Mouse (Mus musculus) liver, embryonic 14.5 days (tissue): ENCODE results near the gene Stk4.
A peak's percentile ranks its signal among the peaks of the same experiment; 100 is the strongest.

Source experiments
- CTCF ChIP-seq: IDR thresholded peaks from 2 replicates; pipeline ENCODE4 v1.5.1; 2016; ENCODE audit warnings: antibody characterized with exemption, low read depth, control low read depth
- EP300 ChIP-seq: IDR thresholded peaks from 2 replicates; pipeline ENCODE4 v1.6.1; 2016; ENCODE audit warnings: antibody characterized with exemption, low read depth

DNA sequence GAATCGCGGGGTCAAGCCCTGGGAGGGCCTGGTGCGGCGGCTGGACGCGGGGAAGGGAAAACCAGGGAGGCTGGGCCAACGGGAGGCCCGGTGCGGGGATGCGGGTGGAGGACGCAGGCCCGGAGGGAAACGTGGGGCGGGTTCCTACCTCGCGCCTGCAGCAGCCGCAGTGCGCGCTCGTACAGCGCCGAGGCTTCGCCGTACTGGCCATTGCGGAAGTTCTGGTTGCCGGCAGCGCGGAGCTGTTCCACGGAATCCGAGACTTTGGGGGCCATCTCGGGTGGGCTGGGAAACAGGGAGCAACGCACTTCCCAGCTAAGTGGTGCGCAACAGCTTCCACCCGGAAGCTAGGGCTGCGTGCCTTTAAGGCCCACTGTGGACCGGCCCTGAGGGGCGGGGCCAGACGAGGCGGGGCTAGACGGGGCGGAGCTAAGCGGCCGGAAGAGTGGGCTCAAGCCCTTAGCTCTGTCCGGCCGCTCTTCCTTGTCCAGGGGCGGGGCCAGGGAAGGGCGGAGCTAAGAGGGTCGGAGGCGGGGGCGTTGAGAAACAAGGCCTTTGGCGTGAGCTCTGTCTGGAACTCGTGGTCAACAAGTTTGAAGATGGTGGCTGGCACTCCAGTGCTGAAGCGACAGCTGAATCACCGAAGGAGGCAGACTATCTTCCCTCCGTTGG is 779 bp downstream of the Stk4 start, which contains the start of gene Tomm34:
- 0 out of 2 replicates have a peak, but pooled peaks have one; percentile 8 for TF ChIP-seq CTCF
- no peak for TF ChIP-seq EP300
